ENCODE assay signal across 8 mouse cellular contexts in the genomic region with DNA sequence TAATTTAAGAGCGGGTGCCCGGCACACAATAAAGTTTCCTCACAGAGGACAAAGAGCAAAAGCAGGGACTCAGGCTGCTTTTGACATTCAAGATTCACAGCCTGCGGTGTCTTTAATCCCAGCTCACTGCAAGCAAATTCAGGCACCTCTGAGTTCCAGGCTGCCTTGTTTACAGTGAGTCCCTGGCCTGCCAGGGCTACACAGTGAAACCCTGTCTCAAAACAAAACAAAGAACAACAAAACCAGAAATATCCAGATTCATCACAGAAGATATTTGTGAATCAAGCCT. TPM values are rescaled to one million over a fixed set of nuclear protein-coding genes. Genes with fewer than 3 reads are reported as not detected.
DNase-seq lines count a peak whose midpoint lies in the region; ATAC-seq and TF ChIP-seq lines count a peak whose summit lies in the region.

No protein-coding gene starts in this region.

- TF ChIP-seq CTCF in intestine, postnatal 0 days (IDR thresholded peaks at IDR 0.05; ENCODE audit: low read depth) = no peak

- H3K4me1 ChIP-seq in lung, embryonic 15.5 days = no peaks in the 10 kb centered on the region
- no peaks in the 10 kb centered on the region for H3K4me1 ChIP-seq in intestine, postnatal 0 days (replicated peaks; ENCODE audit: control insufficient read depth, insufficient read depth, low read length)
- peaks cover 10% of the 10 kb centered on the region; the same call in 1 of the 2 replicates for H3K4me1 ChIP-seq in midbrain, embryonic 15.5 days

- H3K4me3 ChIP-seq in lung, embryonic 15.5 days = peak overlapping the region; percentile 65
- peak overlapping the region; percentile 63 for H3K4me3 ChIP-seq in intestine, postnatal 0 days (ENCODE audit: low read depth, low read length)
- H3K4me3 ChIP-seq in midbrain, embryonic 15.5 days = peak overlapping the region; percentile 53

- peak overlapping the region; percentile 59; the same call in 1 of the 2 replicates for H3K9ac ChIP-seq in lung, embryonic 15.5 days
- no peak overlapping the region for H3K9ac ChIP-seq in intestine, postnatal 0 days (ENCODE audit: low read depth, low read length)
- peak overlapping the region; percentile 53; the same call in 1 of the 2 replicates for H3K9ac ChIP-seq in midbrain, embryonic 15.5 days

- peaks cover 7% of the 10 kb centered on the region for H3K36me3 ChIP-seq in lung, embryonic 15.5 days
- H3K36me3 ChIP-seq in intestine, postnatal 0 days (ENCODE audit: control insufficient read depth, insufficient read depth) = no peaks in the 10 kb centered on the region
- H3K36me3 ChIP-seq in midbrain, embryonic 15.5 days (replicated peaks) = peaks cover 2% of the 10 kb centered on the region; the same call in 1 of the 2 replicates

- H3K27me3 ChIP-seq in lung, embryonic 15.5 days = no peaks in the 10 kb centered on the region
- H3K27me3 ChIP-seq in intestine, postnatal 0 days (replicated peaks; ENCODE audit: control insufficient read depth, insufficient read depth, low read length) = no peaks in the 10 kb centered on the region
- H3K27me3 ChIP-seq in midbrain, embryonic 15.5 days (replicated peaks) = no peaks in the 10 kb centered on the region

- peak; percentile 2 to 20 for DNase-seq in adrenal gland, postnatal 36 days
- DNase-seq in adrenal gland, adult 18-20 months (ENCODE audit: low spot score in 2 of 2) = no peak
- no peak for DNase-seq in lung, postnatal 4 days
- DNase-seq in gastrocnemius, adult 8-10 months (ENCODE audit: low spot score in 2 of 2) = no peak

- H3K27ac ChIP-seq in lung, embryonic 15.5 days = no peak overlapping the region
- H3K27ac ChIP-seq in intestine, postnatal 0 days (ENCODE audit: low read depth, low read length) = no peak overlapping the region; the same call in 1 of the 2 replicates
- no peak overlapping the region for H3K27ac ChIP-seq in midbrain, embryonic 15.5 days

- H3K9me3 ChIP-seq in lung, embryonic 15.5 days = no peaks in the 10 kb centered on the region
- no peaks in the 10 kb centered on the region for H3K9me3 ChIP-seq in intestine, postnatal 0 days (ENCODE audit: control insufficient read depth)
- no peaks in the 10 kb centered on the region for H3K9me3 ChIP-seq in midbrain, embryonic 15.5 days

- ATAC-seq in lung, embryonic 15.5 days (ENCODE audit: borderline replicate concordance, extremely low read depth, low FRiP score, low TSS enrichment) = no peak; the same call in 1 of the 2 replicates
- peak; percentile 62 for ATAC-seq in intestine, postnatal 0 days
- peak; percentile 62 for ATAC-seq in midbrain, embryonic 15.5 days (replicated peaks)
- ATAC-seq in activated CD4-positive, CD25-positive, alpha-beta regulatory T cell, adult 4 months = no peak

- WGBS in lung, embryonic 15.5 days = 12% methylated on average over 3 of the region's 3 CpGs
- WGBS in intestine, postnatal 0 days = 3% methylated on average over 3 of the region's 3 CpGs
- WGBS in midbrain, embryonic 15.5 days = 2% methylated on average over 3 of the region's 3 CpGs

- peak overlapping the region; percentile 73 for H3K4me2 ChIP-seq in lung, embryonic 15.5 days
- peak overlapping the region; percentile 75 for H3K4me2 ChIP-seq in intestine, postnatal 0 days (replicated peaks; ENCODE audit: low read depth)
- H3K4me2 ChIP-seq in midbrain, embryonic 15.5 days = peak overlapping the region; percentile 78

RNA-seq across cellular contexts. Expression of a gene that starts 0.5 kb away (rescaled TPM):
- 10 to 100 TPM; 18.1 to 19.9 TPM for total RNA-seq in adrenal gland, postnatal 36 days (2021)
- 10 to 100 TPM; 16.0 to 20.6 TPM for total RNA-seq in adrenal gland, adult 18-20 months (2021)
- 9.6 TPM in 2 replicates for polyA plus RNA-seq in lung, embryonic 15.5 days (2015; fragmentation: Nextera tagmentation; extraction: Ambion mirVana)
- polyA plus RNA-seq in intestine, postnatal 0 days (2015; fragmentation: Nextera tagmentation; extraction: Ambion mirVana) = 3.0 and 3.2 TPM in 2 replicates
- 5.6 and 6.6 TPM in 2 replicates for polyA plus RNA-seq in midbrain, embryonic 15.5 days (2015; fragmentation: Nextera tagmentation; extraction: Ambion mirVana)
- polyA plus RNA-seq in activated CD4-positive, CD25-positive, alpha-beta regulatory T cell, adult 4 months (2017; shearing (Covaris generic)) = 10 to 100 TPM; 13.5 to 15.2 TPM
- total RNA-seq in gastrocnemius, adult 8-10 months (2022) = 1 to 10 TPM; 7.1 to 8.5 (median 8.2) TPM

RNA-seq across cellular contexts. Expression of a gene that starts 30.7 kb away (rescaled TPM):
- 1 to 10 TPM in 1 of 2 experiments, under 1 TPM in 1; 0.79 to 1.7 TPM for total RNA-seq in adrenal gland, postnatal 36 days (2021)
- total RNA-seq in adrenal gland, adult 18-20 months (2021) = 1 to 10 TPM in 1 of 2 experiments, under 1 TPM in 1; 0.99 to 1.5 TPM
- polyA plus RNA-seq in lung, embryonic 15.5 days (2015; fragmentation: Nextera tagmentation; extraction: Ambion mirVana) = 1.1 and 1.7 TPM in 2 replicates
- 1.1 and 1.2 TPM in 2 replicates for polyA plus RNA-seq in intestine, postnatal 0 days (2015; fragmentation: Nextera tagmentation; extraction: Ambion mirVana)
- polyA plus RNA-seq in midbrain, embryonic 15.5 days (2015; fragmentation: Nextera tagmentation; extraction: Ambion mirVana) = 1.0 and 1.3 TPM in 2 replicates
- 1 to 10 TPM; 1.8 to 3.1 TPM for polyA plus RNA-seq in activated CD4-positive, CD25-positive, alpha-beta regulatory T cell, adult 4 months (2017; shearing (Covaris generic))
- total RNA-seq in gastrocnemius, adult 8-10 months (2022) = 1 to 10 TPM in 1 of 4 experiments, under 1 TPM in 3; 0.22 to 1.7 (median 0.53) TPM

RNA-seq across cellular contexts. Expression of a gene that starts 32.1 kb away (rescaled TPM):
- 10 to 100 TPM; 17.1 to 20.0 TPM for total RNA-seq in adrenal gland, postnatal 36 days (2021)
- total RNA-seq in adrenal gland, adult 18-20 months (2021) = 10 to 100 TPM; 18.0 to 22.0 TPM
- polyA plus RNA-seq in lung, embryonic 15.5 days (2015; fragmentation: Nextera tagmentation; extraction: Ambion mirVana) = 2.1 and 3.8 TPM in 2 replicates
- 1.2 and 1.3 TPM in 2 replicates for polyA plus RNA-seq in intestine, postnatal 0 days (2015; fragmentation: Nextera tagmentation; extraction: Ambion mirVana)
- 2.3 and 3.0 TPM in 2 replicates for polyA plus RNA-seq in midbrain, embryonic 15.5 days (2015; fragmentation: Nextera tagmentation; extraction: Ambion mirVana)
- polyA plus RNA-seq in activated CD4-positive, CD25-positive, alpha-beta regulatory T cell, adult 4 months (2017; shearing (Covaris generic)) = 10 to 100 TPM in 1 of 2 experiments, 1 to 10 TPM in 1; 9.3 to 10.8 TPM
- 10 to 100 TPM; 11.1 to 16.0 (median 13.9) TPM for total RNA-seq in gastrocnemius, adult 8-10 months (2022)

RNA-seq across cellular contexts. Expression of a gene that starts 48.4 kb away (rescaled TPM):
- total RNA-seq in adrenal gland, postnatal 36 days (2021) = 10 to 100 TPM in 1 of 2 experiments, 1 to 10 TPM in 1; 7.9 to 10.5 TPM
- 1 to 10 TPM; 7.5 to 7.9 TPM for total RNA-seq in adrenal gland, adult 18-20 months (2021)
- 12.9 and 14.1 TPM in 2 replicates for polyA plus RNA-seq in lung, embryonic 15.5 days (2015; fragmentation: Nextera tagmentation; extraction: Ambion mirVana)
- polyA plus RNA-seq in intestine, postnatal 0 days (2015; fragmentation: Nextera tagmentation; extraction: Ambion mirVana) = 4.1 and 4.7 TPM in 2 replicates
- 13.0 and 13.7 TPM in 2 replicates for polyA plus RNA-seq in midbrain, embryonic 15.5 days (2015; fragmentation: Nextera tagmentation; extraction: Ambion mirVana)
- 10 to 100 TPM; 15.9 to 17.9 TPM for polyA plus RNA-seq in activated CD4-positive, CD25-positive, alpha-beta regulatory T cell, adult 4 months (2017; shearing (Covaris generic))
- total RNA-seq in gastrocnemius, adult 8-10 months (2022) = 1 to 10 TPM; 2.9 to 3.5 (median 3.1) TPM

RNA-seq across cellular contexts. Expression of a gene that starts 52.3 kb away (rescaled TPM):
- 1 to 10 TPM; 4.5 to 4.8 TPM for total RNA-seq in adrenal gland, postnatal 36 days (2021)
- total RNA-seq in adrenal gland, adult 18-20 months (2021) = 1 to 10 TPM; 4.0 to 4.3 TPM
- polyA plus RNA-seq in lung, embryonic 15.5 days (2015; fragmentation: Nextera tagmentation; extraction: Ambion mirVana) = 6.8 and 7.7 TPM in 2 replicates
- polyA plus RNA-seq in intestine, postnatal 0 days (2015; fragmentation: Nextera tagmentation; extraction: Ambion mirVana) = 4.1 and 5.0 TPM in 2 replicates
- polyA plus RNA-seq in midbrain, embryonic 15.5 days (2015; fragmentation: Nextera tagmentation; extraction: Ambion mirVana) = 4.2 and 4.9 TPM in 2 replicates
- 10 to 100 TPM; 20.6 to 23.0 TPM for polyA plus RNA-seq in activated CD4-positive, CD25-positive, alpha-beta regulatory T cell, adult 4 months (2017; shearing (Covaris generic))
- 1 to 10 TPM in 2 of 4 experiments, under 1 TPM in 2; 0.88 to 1.3 (median 1.1) TPM for total RNA-seq in gastrocnemius, adult 8-10 months (2022)

Comparison
In these comparisons a context has a peak if more than half of its experiments do, and no peak if none do; other contexts are left out.
1. DNase-seq: peak in adrenal gland, postnatal 36 days (2 of 2); none in adrenal gland, adult 18-20 months (0 of 2), lung, postnatal 4 days (0 of 2) and gastrocnemius, adult 8-10 months (0 of 2).
2. ATAC-seq: peak in intestine, postnatal 0 days (single experiment) and midbrain, embryonic 15.5 days (single experiment); none in lung, embryonic 15.5 days (single experiment) and activated CD4-positive, CD25-positive, alpha-beta regulatory T cell, adult 4 months (single experiment).
3. Peak in every context shown above with its lines, with median percentiles within 50 percentile points of each other: H3K4me2 ChIP-seq and H3K4me3 ChIP-seq.